Mouse (Mus musculus) brain, embryonic 14.5 days (tissue): ENCODE data around the gene Gm6793.

Source experiments
- CTCF ChIP-seq: fragments of 200-500 bp; IDR thresholded peaks from 2 replicates; pipeline ENCODE4 v1.5.1; 2012; ENCODE audit warnings: inconsistent platforms, mild to moderate bottlenecking, moderate library complexity, borderline replicate concordance; ENCODE audit not compliant: insufficient read depth, insufficient read length; ENCODE audit errors: extremely low read depth
- POLR2A ChIP-seq: fragments of 200-500 bp; IDR thresholded peaks from 2 replicates; pipeline ENCODE4 v1.6.1; 2012; ENCODE audit warnings: mild to moderate bottlenecking, inconsistent platforms, borderline replicate concordance; ENCODE audit not compliant: poor library complexity, insufficient read depth, insufficient read length, severe bottlenecking; ENCODE audit errors: extremely low read depth

DNA sequence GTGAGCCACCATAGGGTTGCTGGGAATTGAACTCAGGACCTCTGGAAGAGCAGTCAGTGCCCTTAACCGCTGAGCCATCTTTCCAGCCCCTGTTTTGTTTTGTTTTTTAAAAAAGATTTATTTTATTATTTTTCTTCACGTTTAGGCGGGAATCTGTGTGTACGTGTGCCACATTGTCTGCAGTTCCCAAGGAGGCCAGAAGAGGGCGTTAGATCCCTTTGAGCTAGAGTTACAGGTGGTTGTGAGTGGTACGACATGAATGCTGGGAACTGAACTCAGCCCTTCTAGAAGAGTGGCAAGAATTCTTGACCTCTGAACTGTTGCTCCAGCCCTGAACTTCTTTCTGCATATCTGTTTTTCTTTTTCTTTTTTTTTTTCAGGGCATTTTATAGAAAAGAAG lies 35.1 kb upstream of the Gm6793 start:
- TF ChIP-seq CTCF (peak; percentile 39; the same call in 1 of the 2 replicates), POLR2A (no peak)
